Mouse (Mus musculus): Measurements from ENCODE around the gene Pitpnc1.

DNA sequence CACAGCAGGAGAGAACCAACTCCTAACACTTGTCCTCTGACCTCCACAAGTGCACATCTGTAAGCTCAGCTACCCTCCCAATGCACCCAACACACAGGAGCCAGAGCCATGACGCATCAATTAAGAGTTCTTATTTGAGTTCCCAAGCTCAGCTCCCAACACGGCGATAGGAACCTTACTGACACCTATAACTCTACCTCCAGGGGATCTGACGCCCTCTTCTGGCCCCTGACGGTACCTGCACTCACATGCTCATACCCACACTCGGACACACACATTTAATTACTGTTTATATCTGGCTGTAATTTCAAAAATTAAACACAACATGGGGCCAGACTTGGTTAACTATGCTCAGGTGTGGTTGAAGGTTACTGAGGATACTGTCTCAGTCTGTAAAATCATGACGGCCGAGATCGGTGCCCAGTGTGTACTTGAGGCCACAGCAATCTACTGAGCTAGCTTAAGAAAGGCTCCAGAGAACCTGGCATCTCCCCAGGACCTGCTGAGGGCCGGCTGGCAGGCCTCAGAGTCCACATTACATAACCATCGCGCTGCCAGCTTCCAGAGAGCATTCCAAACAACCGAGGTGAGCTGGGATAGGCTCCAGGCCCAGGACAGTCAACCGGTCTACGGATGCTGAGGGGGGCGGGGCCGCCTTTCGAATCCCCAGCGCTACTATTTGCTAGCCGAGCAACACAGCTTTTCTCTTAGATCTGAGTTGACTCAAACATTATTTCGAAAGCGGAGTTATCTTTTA is 91.2 kb downstream of the Pitpnc1 start:
- TF ChIP-seq CTCF (IDR thresholded peaks at IDR 0.05; ENCODE audit: low read depth), result no peak
- no peak for TF ChIP-seq EP300 (IDR thresholded peaks at IDR 0.05; ENCODE audit: low read depth)
